Mouse (Mus musculus): ENCODE data around the gene Lix1l. TPM values are rescaled to one million over a fixed set of nuclear protein-coding genes. Genes with fewer than 3 reads are reported as not detected.
A peak's percentile ranks its signal among the peaks of the same experiment; 100 is the strongest.

The Lix1l gene
- polyA plus RNA-seq, 1 experiment from 2014 or later, result 5.6 TPM

DNA sequence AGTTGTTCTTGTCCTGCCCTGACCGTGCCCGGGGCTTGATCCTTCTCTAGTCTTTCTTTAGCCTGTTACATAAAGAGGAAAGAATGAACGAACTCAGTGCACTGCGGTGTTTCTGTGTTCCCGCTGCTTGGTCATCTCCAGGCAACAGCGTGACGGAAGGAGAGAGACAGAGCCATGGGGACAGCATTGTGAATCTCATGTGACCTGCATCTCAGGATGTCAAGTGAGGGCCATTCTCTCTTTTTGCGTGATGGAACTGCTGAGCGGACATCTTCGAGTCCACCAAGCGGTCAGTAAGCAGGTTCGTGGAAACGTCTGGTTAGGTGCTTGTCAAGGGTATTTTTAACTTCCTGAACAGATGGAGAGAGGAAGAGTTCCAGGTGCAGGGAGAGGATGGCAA is 31.4 kb upstream of the Lix1l start:
- H3K4me2 ChIP-seq (replicated peaks), result no peak overlapping the region
- H3K36me3 ChIP-seq, result no peaks in the 10 kb centered on the region
- no peak overlapping the region for H3K4me3 ChIP-seq
- no peak overlapping the region for H3K9ac ChIP-seq (replicated peaks)
- WGBS, result 92% methylated on average over 13 of the region's 13 CpGs
- no peaks in the 10 kb centered on the region for H3K9me3 ChIP-seq
- H3K27ac ChIP-seq (replicated peaks), result no peak overlapping the region
- no peaks in the 10 kb centered on the region for H3K4me1 ChIP-seq
- ATAC-seq (ENCODE audit: low FRiP score, low read depth), result no peak
- no peaks in the 10 kb centered on the region for H3K27me3 ChIP-seq

GRCm38 (mm10) chr3:96569966-96570605 is 30.9 kb upstream of the Lix1l start:
- Histone ChIP-seq H3K4me3 (no peak overlapping the region), H3K4me2 (replicated peaks) (no peak overlapping the region), H3K36me3 (no peaks in the 10 kb centered on the region), H3K9ac (replicated peaks) (no peak overlapping the region), H3K27me3 (no peaks in the 10 kb centered on the region), H3K4me1 (no peaks in the 10 kb centered on the region), H3K27ac (replicated peaks) (no peak overlapping the region), H3K9me3 (no peaks in the 10 kb centered on the region)
- no peak for ATAC-seq (ENCODE audit: low FRiP score, low read depth)
- WGBS, result 87% methylated on average over 11 of the region's 11 CpGs

DNA sequence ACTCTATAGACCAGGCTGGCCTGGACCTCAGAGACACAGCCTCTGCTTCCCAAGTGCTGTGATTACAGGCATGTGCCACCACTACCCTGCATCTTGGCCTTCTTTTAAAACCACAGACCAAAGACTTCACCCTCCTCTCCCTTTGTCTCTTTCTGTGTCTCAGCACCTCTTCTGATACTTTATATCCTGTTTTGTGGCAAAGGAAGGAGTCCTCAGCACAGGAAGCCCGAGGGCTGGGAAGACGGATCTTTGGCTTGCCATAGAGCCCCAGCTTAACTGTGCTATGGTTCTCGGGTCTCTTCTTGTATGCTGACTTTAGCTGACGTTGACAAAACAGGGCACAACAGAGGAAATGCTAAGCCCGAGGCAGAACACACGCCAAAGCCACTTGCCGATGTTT is 30.3 kb upstream of the Lix1l start:
- Histone ChIP-seq H3K4me2 (replicated peaks) (no peak overlapping the region), H3K4me1 (no peaks in the 10 kb centered on the region), H3K9ac (replicated peaks) (no peak overlapping the region), H3K4me3 (no peak overlapping the region), H3K27ac (replicated peaks) (no peak overlapping the region), H3K27me3 (no peaks in the 10 kb centered on the region), H3K36me3 (no peaks in the 10 kb centered on the region), H3K9me3 (no peaks in the 10 kb centered on the region)
- WGBS, result 82% methylated on average over 7 of the region's 7 CpGs
- no peak for ATAC-seq (ENCODE audit: low FRiP score, low read depth)

GRCm38 (mm10) chr3:96571336-96571735 is 29.6 kb upstream of the Lix1l start:
- Histone ChIP-seq H3K27me3 (no peaks in the 10 kb centered on the region), H3K27ac (replicated peaks) (no peak overlapping the region), H3K36me3 (no peaks in the 10 kb centered on the region), H3K4me1 (peaks cover 2% of the 10 kb centered on the region), H3K9ac (replicated peaks) (no peak overlapping the region), H3K4me2 (replicated peaks) (no peak overlapping the region), H3K4me3 (no peak overlapping the region), H3K9me3 (no peaks in the 10 kb centered on the region)
- no peak for ATAC-seq (ENCODE audit: low FRiP score, low read depth)
- WGBS, result 72% methylated on average over 2 of the region's 2 CpGs

DNA sequence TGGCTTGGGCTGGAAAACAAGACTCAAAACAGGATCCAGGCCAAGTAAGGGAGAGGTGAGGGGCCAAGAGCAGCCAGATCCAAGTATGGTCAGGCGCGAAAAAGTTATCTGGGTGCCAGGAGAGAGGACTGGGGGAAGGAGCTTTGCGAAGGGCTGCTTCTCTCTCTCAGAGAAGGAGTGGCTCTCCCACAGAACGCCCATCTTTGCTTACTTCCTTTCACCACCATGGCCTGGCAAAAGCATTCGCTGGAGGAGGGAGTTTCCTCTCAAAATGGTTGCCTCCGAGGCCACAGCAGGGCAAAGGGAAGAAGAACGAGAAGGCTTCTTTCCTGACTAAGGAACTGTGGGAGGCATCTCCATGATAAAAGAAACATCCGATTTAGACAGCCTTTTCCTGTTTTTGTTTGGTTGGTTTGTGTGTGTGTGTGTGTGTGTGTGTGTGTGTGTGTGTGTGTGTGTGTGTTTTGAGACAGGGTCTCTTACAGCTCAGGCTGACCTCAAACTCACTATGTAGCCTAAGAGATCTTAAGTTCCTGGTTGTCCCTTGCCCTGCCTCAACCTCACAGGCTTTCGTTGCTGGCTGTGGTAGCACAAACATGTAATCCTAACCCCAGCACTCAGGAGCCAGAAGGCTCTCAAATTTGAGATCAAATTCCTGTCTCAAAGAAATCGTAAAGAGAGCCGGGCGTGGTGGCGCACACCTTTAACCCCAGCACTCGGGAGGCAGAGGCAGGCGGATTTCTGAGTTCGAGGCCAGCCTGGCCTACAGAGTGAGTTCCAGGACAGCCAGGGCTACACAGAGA is 28.9 kb upstream of the Lix1l start:
- H3K4me2 ChIP-seq (replicated peaks), result no peak overlapping the region
- 82% methylated on average over 16 of the region's 16 CpGs for WGBS
- H3K36me3 ChIP-seq, result no peaks in the 10 kb centered on the region
- no peak overlapping the region for H3K9ac ChIP-seq (replicated peaks)
- no peak for ATAC-seq (ENCODE audit: low FRiP score, low read depth)
- no peak overlapping the region for H3K4me3 ChIP-seq
- no peak overlapping the region for H3K27ac ChIP-seq (replicated peaks)
- no peaks in the 10 kb centered on the region for H3K27me3 ChIP-seq
- peaks cover 10% of the 10 kb centered on the region for H3K4me1 ChIP-seq
- no peaks in the 10 kb centered on the region for H3K9me3 ChIP-seq

DNA sequence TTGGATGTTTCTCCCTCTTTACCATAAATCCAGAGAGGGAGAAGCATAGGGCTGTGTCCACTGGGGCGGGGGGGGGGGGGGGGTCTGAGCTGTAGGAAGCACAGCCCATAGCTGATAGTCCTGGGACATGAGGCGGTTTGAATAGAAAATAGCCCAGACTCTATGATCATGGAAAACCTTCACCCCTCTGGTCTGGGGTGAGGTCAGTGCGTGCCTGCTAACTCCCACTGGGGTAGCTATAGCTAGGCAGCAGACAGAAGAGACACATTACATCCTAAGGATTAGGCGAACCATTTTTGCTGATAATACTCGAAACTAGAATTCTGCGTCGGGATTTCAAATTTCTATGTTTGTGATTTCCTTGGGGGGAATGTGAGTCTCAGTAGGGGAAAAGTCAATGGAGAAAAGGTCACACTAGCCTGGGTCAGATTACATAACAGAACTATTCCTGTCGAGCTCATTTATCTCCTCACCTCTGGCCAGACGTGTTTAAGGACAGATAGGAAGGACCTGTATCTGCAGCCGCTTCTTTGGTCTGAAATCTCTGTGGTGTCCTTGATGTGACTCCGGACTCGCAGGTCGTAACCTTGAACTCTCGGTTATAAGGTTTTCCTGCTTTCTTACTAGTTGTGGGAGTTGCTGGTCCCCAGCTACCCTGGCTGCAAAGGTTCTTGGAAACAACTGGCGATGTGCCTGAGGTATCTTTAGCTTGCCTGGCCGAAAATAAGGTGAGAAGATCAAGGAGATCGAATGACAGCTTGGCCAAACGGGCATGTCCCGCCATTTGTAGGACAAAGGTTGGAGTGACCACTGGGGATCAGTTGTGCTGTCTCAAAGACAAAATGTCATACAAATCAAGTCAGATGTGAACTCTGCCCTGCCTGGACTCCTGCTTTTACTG is 27.1 kb upstream of the Lix1l start:
- no peak overlapping the region for H3K27ac ChIP-seq (replicated peaks)
- WGBS, result 87% methylated on average over 18 of the region's 19 CpGs
- no peaks in the 10 kb centered on the region for H3K9me3 ChIP-seq
- H3K9ac ChIP-seq (replicated peaks), result no peak overlapping the region
- no peak for ATAC-seq (ENCODE audit: low FRiP score, low read depth)
- H3K27me3 ChIP-seq, result no peaks in the 10 kb centered on the region
- H3K36me3 ChIP-seq, result no peaks in the 10 kb centered on the region
- H3K4me3 ChIP-seq, result no peak overlapping the region
- peaks cover 13% of the 10 kb centered on the region for H3K4me1 ChIP-seq
- no peak overlapping the region for H3K4me2 ChIP-seq (replicated peaks)

DNA sequence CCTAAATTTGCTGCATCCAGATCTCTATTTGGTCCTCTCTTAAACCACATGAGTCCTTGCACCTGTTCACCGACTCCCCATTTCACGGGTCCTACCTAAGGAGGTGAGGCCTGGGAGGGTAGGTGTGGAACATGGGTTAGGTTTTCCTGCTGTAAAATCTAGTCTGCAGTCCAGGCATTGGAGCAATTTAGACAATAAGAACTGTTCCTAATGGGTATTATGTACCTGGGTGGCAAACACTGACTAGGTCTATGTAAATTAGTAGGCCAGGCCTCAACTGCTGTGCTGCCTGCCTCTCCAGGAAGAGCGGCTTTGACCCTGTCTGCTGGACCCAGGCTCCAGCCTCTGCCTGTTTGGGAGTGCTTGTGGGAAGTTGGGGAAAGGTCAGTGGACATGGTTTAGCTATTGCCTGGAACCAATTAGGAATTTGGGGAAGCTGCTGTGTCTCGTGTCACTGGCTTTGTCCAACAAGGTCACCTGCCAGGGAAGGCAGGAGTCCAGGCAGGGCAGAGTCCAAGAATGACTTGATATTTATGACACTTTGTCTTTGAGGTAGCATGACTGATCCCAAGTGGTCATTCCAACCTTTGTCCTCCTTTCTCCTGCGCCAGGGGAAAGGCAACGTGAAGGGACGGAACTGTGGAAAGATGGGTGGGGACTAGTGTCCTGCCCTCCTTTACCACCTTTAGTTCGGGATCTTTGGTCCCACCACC is 25.5 kb upstream of the Lix1l start:
- Histone ChIP-seq H3K27ac (replicated peaks) (no peak overlapping the region), H3K4me3 (no peak overlapping the region), H3K4me2 (replicated peaks) (no peak overlapping the region), H3K4me1 (peaks cover 16% of the 10 kb centered on the region), H3K9ac (replicated peaks) (no peak overlapping the region), H3K36me3 (no peaks in the 10 kb centered on the region), H3K27me3 (no peaks in the 10 kb centered on the region), H3K9me3 (no peaks in the 10 kb centered on the region)
- no peak for ATAC-seq (ENCODE audit: low FRiP score, low read depth)
- 89% methylated on average over 8 of the region's 8 CpGs for WGBS

GRCm38 (mm10) chr3:96576005-96576658 is 24.8 kb upstream of the Lix1l start:
- H3K36me3 ChIP-seq, result no peaks in the 10 kb centered on the region
- WGBS, result 73% methylated on average over 14 of the region's 14 CpGs
- H3K4me1 ChIP-seq, result peaks cover 16% of the 10 kb centered on the region
- peak overlapping the region; percentile 40 for H3K4me2 ChIP-seq (replicated peaks)
- ATAC-seq (ENCODE audit: low FRiP score, low read depth), result no peak; the same call in 1 of the 2 replicates
- H3K4me3 ChIP-seq, result no peak overlapping the region
- no peak overlapping the region for H3K9ac ChIP-seq (replicated peaks)
- no peaks in the 10 kb centered on the region for H3K9me3 ChIP-seq
- peak overlapping the region; percentile 52; the same call in 1 of the 2 replicates for H3K27ac ChIP-seq (replicated peaks)
- peaks cover 1% of the 10 kb centered on the region; the same call in 1 of the 2 replicates for H3K27me3 ChIP-seq

DNA sequence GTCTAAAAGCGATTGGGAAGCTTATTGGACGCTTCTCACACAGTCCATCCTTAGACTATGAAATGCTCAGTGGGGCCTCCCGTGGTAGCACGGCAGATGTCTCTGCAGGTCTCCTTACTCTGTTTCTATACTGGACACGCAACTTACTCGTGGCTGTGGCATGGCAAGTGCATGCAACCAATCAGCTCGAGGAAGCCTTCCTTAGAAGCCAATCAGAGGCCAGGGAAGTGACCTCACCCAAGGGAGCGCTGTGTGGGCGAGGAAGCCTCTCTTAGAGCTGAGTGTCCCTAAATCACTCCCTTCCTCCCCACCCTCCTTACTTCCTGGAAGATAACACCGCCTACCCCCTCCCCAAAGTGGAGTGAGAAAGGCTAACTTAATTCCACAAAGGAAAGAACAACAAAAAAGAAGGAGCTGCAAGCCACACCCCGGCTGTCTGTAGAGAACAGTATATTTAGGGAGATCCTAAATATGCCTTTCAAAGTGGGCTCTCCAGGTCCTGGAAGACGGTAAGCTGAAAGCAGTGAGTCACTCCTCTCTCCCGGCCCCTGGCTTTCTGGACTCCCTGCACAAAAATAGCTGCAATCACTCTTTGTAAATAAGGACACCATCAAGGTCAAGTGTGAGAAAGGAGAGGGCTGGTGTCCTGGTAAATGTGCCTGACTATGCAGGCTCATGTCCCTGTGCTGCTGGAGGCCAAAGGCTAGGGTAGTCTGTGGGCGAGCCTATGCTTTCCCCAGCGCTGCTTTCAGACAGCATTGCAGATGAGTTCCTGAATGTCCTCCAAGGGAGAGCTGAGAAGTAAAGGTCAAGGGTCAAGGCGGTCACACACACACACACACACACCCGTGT is 24.0 kb upstream of the Lix1l start, which contains the start of gene Gm16253:
Gene Gm16253 (plus strand): TSS at position 295 of the 852 bp plus-strand sequence.
- peaks cover 16% of the 10 kb centered on the region for H3K4me1 ChIP-seq
- H3K9ac ChIP-seq (replicated peaks), result no peak within 1 kb of the TSS

GRCm38 (mm10) chr3:96577566-96577965 is 23.4 kb upstream of the Lix1l start:
- Histone ChIP-seq H3K36me3 (no peaks in the 10 kb centered on the region), H3K4me2 (replicated peaks) (no peak overlapping the region), H3K9ac (replicated peaks) (no peak overlapping the region), H3K27me3 (peaks cover 13% of the 10 kb centered on the region), H3K4me3 (no peak overlapping the region), H3K27ac (replicated peaks) (peak overlapping the region; percentile 52), H3K4me1 (peaks cover 16% of the 10 kb centered on the region), H3K9me3 (no peaks in the 10 kb centered on the region)
- ATAC-seq (ENCODE audit: low FRiP score, low read depth), result no peak
- 86% methylated on average over 4 of the region's 4 CpGs for WGBS

More for the DNA sequence above, 24.0 kb upstream of the Lix1l start, which contains the start of gene Gm16253:
- Histone ChIP-seq H3K4me3 (no peak within 1 kb of the TSS), H3K27me3 (peaks cover 9% of the 10 kb centered on the region), H3K9me3 (no peaks in the 10 kb centered on the region), H3K27ac (replicated peaks) (peak within 1 kb of the TSS; percentile 52), H3K4me2 (replicated peaks) (peak within 1 kb of the TSS; percentile 40), H3K36me3 (no peaks in the 10 kb centered on the region)
- 35% methylated on average over 17 of the region's 17 CpGs for WGBS
- peak; percentile 75 for ATAC-seq (ENCODE audit: low FRiP score, low read depth)
